Mouse (Mus musculus) hindbrain, embryonic 16.5 days (tissue): ENCODE measurements around the gene Tmem246. TPM values are rescaled to one million over a fixed set of nuclear protein-coding genes. Genes with fewer than 3 reads are reported as not detected.

Experiments used
- polyA plus RNA-seq: library from polyadenylated mRNA; unstranded; fragments of >200 nt; fragmentation: Nextera tagmentation; extraction: Ambion mirVana; gene quantifications from 2 replicates; pipeline ENCODE4 v1.2.1, GENCODE M21; 2015

The Tmem246 gene
- polyA plus RNA-seq, 1 experiment from 2014 or later: 156 TPM

Other genes starting within 250 kb of the Tmem246 start
- gene Acnat2, start 189.7 kb downstream of the Tmem246 start, polyA plus RNA-seq: not detected in 2 replicates
- gene Acnat1, start 124.0 kb downstream of the Tmem246 start, polyA plus RNA-seq: not detected in 2 replicates
- gene Baat, start 91.3 kb downstream of the Tmem246 start, polyA plus RNA-seq: not detected in 2 replicates
- gene Mrpl50, start 76.8 kb downstream of the Tmem246 start, polyA plus RNA-seq: 74.3 and 76.5 TPM in 2 replicates
- gene Zfp189, start 76.7 kb downstream of the Tmem246 start, polyA plus RNA-seq: 12.2 and 12.4 TPM in 2 replicates
- gene Aldob, start 48.3 kb downstream of the Tmem246 start, polyA plus RNA-seq: 0.26 and 0.60 TPM in 2 replicates
- 41.8 and 41.9 TPM in 2 replicates for gene Rnf20, start 34.1 kb upstream of the Tmem246 start, polyA plus RNA-seq
- 0.41 and 0.53 TPM in 2 replicates for gene Ppp3r2, start 84.1 kb upstream of the Tmem246 start, polyA plus RNA-seq
- gene Grin3a, start 247.9 kb upstream of the Tmem246 start, polyA plus RNA-seq: 25.4 and 25.6 TPM in 2 replicates